Mouse (Mus musculus): Measurements from ENCODE around the gene Sympk. TPM values are rescaled to one million over a fixed set of nuclear protein-coding genes. Genes with fewer than 3 reads are reported as not detected.

The Sympk gene
- polyA plus RNA-seq, 1 experiment = 108 TPM

- WGBS = under 1% methylated on average over 36 of the region's 36 CpGs
- peaks cover 3% of the 10 kb centered on the region for H3K4me1 ChIP-seq (ENCODE audit: control insufficient read depth, insufficient read depth, low read length)
- H3K4me3 ChIP-seq (replicated peaks; ENCODE audit: control insufficient read depth, low read depth, low read length) = peak overlapping the region; percentile 67
- TF ChIP-seq POLR2A (IDR thresholded peaks at IDR 0.05; ENCODE audit: borderline replicate concordance, control insufficient read depth, low read depth, low read length) (peak; percentile 12; the same call in 1 of the 2 replicates), CTCF (IDR thresholded peaks at IDR 0.05; ENCODE audit: control insufficient read depth, insufficient read depth, low read length) (no peak)
- H3K27ac ChIP-seq (ENCODE audit: control insufficient read depth, insufficient read depth, low read depth, low read length, poor library complexity) = peak overlapping the region; percentile 34; the same call in 1 of the 2 replicates
These were observed 541 bp downstream of the Sympk start for GRCm38 (mm10) chr7:19024581-19025255.

GRCm38 (mm10) chr7:19028067-19028466 is 3.9 kb downstream of the Sympk start:
- Histone ChIP-seq H3K4me1 (ENCODE audit: control insufficient read depth, insufficient read depth, low read length) (peaks cover 3% of the 10 kb centered on the region), H3K4me3 (replicated peaks; ENCODE audit: control insufficient read depth, low read depth, low read length) (no peak overlapping the region), H3K27ac (ENCODE audit: control insufficient read depth, insufficient read depth, low read depth, low read length, poor library complexity) (no peak overlapping the region)
- TF ChIP-seq POLR2A (IDR thresholded peaks at IDR 0.05; ENCODE audit: borderline replicate concordance, control insufficient read depth, low read depth, low read length) = no peak
- TF ChIP-seq CTCF (IDR thresholded peaks at IDR 0.05; ENCODE audit: control insufficient read depth, insufficient read depth, low read length) = no peak

GRCm38 (mm10) chr7:19029084-19029653 is 5.0 kb downstream of the Sympk start:
- Histone ChIP-seq H3K4me1 (ENCODE audit: control insufficient read depth, insufficient read depth, low read length) (peaks cover 3% of the 10 kb centered on the region), H3K4me3 (replicated peaks; ENCODE audit: control insufficient read depth, low read depth, low read length) (no peak overlapping the region), H3K27ac (ENCODE audit: control insufficient read depth, insufficient read depth, low read depth, low read length, poor library complexity) (no peak overlapping the region)
- WGBS = 63% methylated on average over 6 of the region's 6 CpGs
- TF ChIP-seq POLR2A (IDR thresholded peaks at IDR 0.05; ENCODE audit: borderline replicate concordance, control insufficient read depth, low read depth, low read length) (no peak), CTCF (IDR thresholded peaks at IDR 0.05; ENCODE audit: control insufficient read depth, insufficient read depth, low read length) (peak; percentile 81)

- TF ChIP-seq POLR2A (IDR thresholded peaks at IDR 0.05; ENCODE audit: borderline replicate concordance, control insufficient read depth, low read depth, low read length) = no peak
- TF ChIP-seq CTCF (IDR thresholded peaks at IDR 0.05; ENCODE audit: control insufficient read depth, insufficient read depth, low read length) = no peak
- H3K4me3 ChIP-seq (replicated peaks; ENCODE audit: control insufficient read depth, low read depth, low read length) = no peak overlapping the region
- H3K4me1 ChIP-seq (ENCODE audit: control insufficient read depth, insufficient read depth, low read length) = no peaks in the 10 kb centered on the region
- WGBS = 88% methylated on average over 4 of the region's 4 CpGs
- H3K27ac ChIP-seq (ENCODE audit: control insufficient read depth, insufficient read depth, low read depth, low read length, poor library complexity) = no peak overlapping the region
These were observed 7.5 kb downstream of the Sympk start for GRCm38 (mm10) chr7:19031641-19032040.

- H3K4me3 ChIP-seq (replicated peaks; ENCODE audit: control insufficient read depth, low read depth, low read length) = no peak overlapping the region
- H3K27ac ChIP-seq (ENCODE audit: control insufficient read depth, insufficient read depth, low read depth, low read length, poor library complexity) = no peak overlapping the region
- 94% methylated on average over 6 of the region's 6 CpGs for WGBS
- H3K4me1 ChIP-seq (ENCODE audit: control insufficient read depth, insufficient read depth, low read length) = no peaks in the 10 kb centered on the region
- no peak for TF ChIP-seq POLR2A (IDR thresholded peaks at IDR 0.05; ENCODE audit: borderline replicate concordance, control insufficient read depth, low read depth, low read length)
These were observed 20.4 kb downstream of the Sympk start for GRCm38 (mm10) chr7:19044616-19045015.

GRCm38 (mm10) chr7:19046286-19047069 is 22.3 kb downstream of the Sympk start:
- no peak for TF ChIP-seq POLR2A (IDR thresholded peaks at IDR 0.05; ENCODE audit: borderline replicate concordance, control insufficient read depth, low read depth, low read length)
- TF ChIP-seq CTCF (IDR thresholded peaks at IDR 0.05; ENCODE audit: control insufficient read depth, insufficient read depth, low read length) = no peak
- no peaks in the 10 kb centered on the region for H3K4me1 ChIP-seq (ENCODE audit: control insufficient read depth, insufficient read depth, low read length)
- WGBS = 91% methylated on average over 11 of the region's 11 CpGs
- H3K4me3 ChIP-seq (replicated peaks; ENCODE audit: control insufficient read depth, low read depth, low read length) = no peak overlapping the region
- H3K27ac ChIP-seq (ENCODE audit: control insufficient read depth, insufficient read depth, low read depth, low read length, poor library complexity) = no peak overlapping the region

GRCm38 (mm10) chr7:19048006-19048527 is 23.9 kb downstream of the Sympk start:
- TF ChIP-seq CTCF (IDR thresholded peaks at IDR 0.05; ENCODE audit: control insufficient read depth, insufficient read depth, low read length) (no peak), POLR2A (IDR thresholded peaks at IDR 0.05; ENCODE audit: borderline replicate concordance, control insufficient read depth, low read depth, low read length) (no peak)
- no peaks in the 10 kb centered on the region for H3K4me1 ChIP-seq (ENCODE audit: control insufficient read depth, insufficient read depth, low read length)
- WGBS = 73% methylated on average over 14 of the region's 14 CpGs
- H3K4me3 ChIP-seq (replicated peaks; ENCODE audit: control insufficient read depth, low read depth, low read length) = no peak overlapping the region
- no peak overlapping the region for H3K27ac ChIP-seq (ENCODE audit: control insufficient read depth, insufficient read depth, low read depth, low read length, poor library complexity)

GRCm38 (mm10) chr7:19049252-19049651 is 25.1 kb downstream of the Sympk start:
- Histone ChIP-seq H3K4me3 (replicated peaks; ENCODE audit: control insufficient read depth, low read depth, low read length) (no peak overlapping the region), H3K27ac (ENCODE audit: control insufficient read depth, insufficient read depth, low read depth, low read length, poor library complexity) (no peak overlapping the region), H3K4me1 (ENCODE audit: control insufficient read depth, insufficient read depth, low read length) (no peaks in the 10 kb centered on the region)
- TF ChIP-seq CTCF (IDR thresholded peaks at IDR 0.05; ENCODE audit: control insufficient read depth, insufficient read depth, low read length) (no peak), POLR2A (IDR thresholded peaks at IDR 0.05; ENCODE audit: borderline replicate concordance, control insufficient read depth, low read depth, low read length) (no peak)
- WGBS = 77% methylated on average over 5 of the region's 5 CpGs

Data from bone marrow, adult 2 months (tissue).